Mouse (Mus musculus): ENCODE data around the gene Trim14.

GRCm38 (mm10) chr4:46535840-46536361 lies at the start of gene Trim14:
- TF ChIP-seq CTCF (IDR thresholded peaks at IDR 0.05; ENCODE audit: low read depth, low read length) (no peak), GATA1 (IDR thresholded peaks at IDR 0.05; ENCODE audit: borderline replicate concordance, low read length) (no peak), POLR2AphosphoS5 (IDR thresholded peaks at IDR 0.05; ENCODE audit: insufficient replicate concordance, low read depth, low read length) (no peak), GATA2 (IDR thresholded peaks at IDR 0.05; ENCODE audit: borderline replicate concordance, low read depth, low read length) (no peak)
